Mouse (Mus musculus) lung, postnatal 0 days (tissue): ENCODE data around the gene Gbp5. TPM values are rescaled to one million over a fixed set of nuclear protein-coding genes. Genes with fewer than 3 reads are reported as not detected.
"Not testable (repeated sequence)": the region's sequence is repeated elsewhere in the genome, so short reads cannot be mapped to it uniquely, and the experiment has no call there.

Experiments
- ATAC-seq: fragments of 200-750 bp; cut with Nextera tagmentation; 2 replicates; pipeline ENCODE4 v1.8.0; 2017; ENCODE audit warnings: moderate library complexity
- DNase-seq: peaks from one replicate; pipeline ENCODE4 v3.0.0-alpha.2; 2016; ENCODE audit warnings: low spot score
- H3K27ac ChIP-seq: fragments of 300-500 bp; sonication (generic); 2 replicates; pipeline ENCODE4 v1.5.1; 2014; ENCODE audit warnings: antibody characterized with exemption, mild to moderate bottlenecking, low read length, mixed read lengths
- H3K27me3 ChIP-seq: fragments of 300-500 bp; sonication (generic); replicated peaks from 2 replicates; pipeline ENCODE4 v1.6.1; 2014; ENCODE audit warnings: low read length, mixed read lengths; ENCODE audit not compliant: insufficient read depth
- H3K36me3 ChIP-seq: fragments of 300-500 bp; sonication (generic); 2 replicates; pipeline ENCODE4 v1.6.1; 2014; ENCODE audit warnings: low read length, mixed read lengths; ENCODE audit not compliant: insufficient read depth
- H3K4me1 ChIP-seq: fragments of 300-500 bp; sonication (generic); 2 replicates; pipeline ENCODE4 v1.6.1; 2014; ENCODE audit warnings: antibody characterized with exemption, low read depth, low read length, mixed read lengths; ENCODE audit not compliant: insufficient read depth
- H3K4me2 ChIP-seq: fragments of 300-500 bp; sonication (generic); replicated peaks from 2 replicates; pipeline ENCODE4 v1.6.1; 2014; ENCODE audit warnings: low read depth, mild to moderate bottlenecking, low read length, moderate library complexity, mixed read lengths
- H3K4me3 ChIP-seq: fragments of 300-500 bp; sonication (generic); 2 replicates; pipeline ENCODE4 v1.5.1; 2014; ENCODE audit warnings: low read depth, low read length
- H3K9ac ChIP-seq: fragments of 300-500 bp; sonication (generic); replicated peaks from 2 replicates; pipeline ENCODE4 v1.6.1; 2014; ENCODE audit warnings: low read depth, mild to moderate bottlenecking
- H3K9me3 ChIP-seq: fragments of 300-500 bp; sonication (generic); 2 replicates; pipeline ENCODE4 v1.6.1; 2016; ENCODE audit warnings: low read length, mixed read lengths
- CTCF ChIP-seq: IDR thresholded peaks from 2 replicates; pipeline ENCODE4 v1.5.1; 2016; ENCODE audit warnings: antibody characterized with exemption, mild to moderate bottlenecking
- EP300 ChIP-seq: IDR thresholded peaks from 2 replicates; pipeline ENCODE4 v1.6.1; 2016; ENCODE audit warnings: antibody characterized with exemption, mild to moderate bottlenecking, control low read depth
- WGBS: fragments of 180-500 bp; shearing (Covaris S2); extraction: QIAGEN DNeasy Blood & Tissue Kit; methylation state at CpG from one replicate; pipeline ENCODE4 v1.1.7; 2014; 5-methylcytosine and 5-hydroxymethylcytosine counted together
- polyA plus RNA-seq: library from polyadenylated mRNA; unstranded; fragments of >200 nt; fragmentation: Nextera tagmentation; extraction: Ambion mirVana; gene quantifications from 2 replicates; pipeline ENCODE4 v1.2.1, GENCODE M21; 2015

Gbp5 gene
- polyA plus RNA-seq, 1 experiment from 2014 or later: 0.27 TPM

- Histone ChIP-seq H3K36me3 (no peaks in the 10 kb centered on the region), H3K27ac (no peak overlapping the region), H3K27me3 (no peaks in the 10 kb centered on the region), H3K9me3 (no peaks in the 10 kb centered on the region), H3K4me3 (no peak overlapping the region), H3K4me1 (no peaks in the 10 kb centered on the region), H3K4me2 (no peak overlapping the region), H3K9ac (no peak overlapping the region)
- ATAC-seq (no peak), DNase-seq (peak; percentile 17)
- TF ChIP-seq CTCF (no peak), EP300 (peak; percentile 23; the same call in 1 of the 2 replicates)
- WGBS: 57% methylated on average over 1 of the region's 1 CpGs
These were observed 41.9 kb downstream of the Gbp5 start for GRCm38 (mm10) chr3:142535667-142536066.

- ATAC-seq (no peak), DNase-seq (no peak)
- Histone ChIP-seq H3K27ac (no peak overlapping the region), H3K36me3 (no peaks in the 10 kb centered on the region), H3K4me1 (no peaks in the 10 kb centered on the region), H3K4me2 (no peak overlapping the region), H3K4me3 (no peak overlapping the region), H3K9ac (no peak overlapping the region), H3K27me3 (no peaks in the 10 kb centered on the region), H3K9me3 (no peaks in the 10 kb centered on the region)
- 68% methylated on average over 6 of the region's 6 CpGs for WGBS
- TF ChIP-seq EP300 (no peak), CTCF (no peak)
These were observed 47.6 kb downstream of the Gbp5 start for GRCm38 (mm10) chr3:142541391-142541790.

- not testable (repeated sequence) for H3K4me3 ChIP-seq, H3K27me3 ChIP-seq, H3K4me1 ChIP-seq, H3K36me3 ChIP-seq, H3K27ac ChIP-seq, ATAC-seq, H3K9ac ChIP-seq, DNase-seq, H3K9me3 ChIP-seq, H3K4me2 ChIP-seq
- WGBS: 86% methylated on average over 12 of the region's 12 CpGs
These were observed 49.0 kb downstream of the Gbp5 start for GRCm38 (mm10) chr3:142542776-142543175.

GRCm38 (mm10) chr3:142546690-142547089 lies 52.9 kb downstream of the Gbp5 start:
- ATAC-seq (no peak), DNase-seq (no peak)
- Histone ChIP-seq H3K9me3 (no peaks in the 10 kb centered on the region), H3K27ac (no peak overlapping the region), H3K36me3 (no peaks in the 10 kb centered on the region), H3K4me1 (no peaks in the 10 kb centered on the region), H3K4me3 (no peak overlapping the region), H3K9ac (no peak overlapping the region), H3K4me2 (no peak overlapping the region), H3K27me3 (no peaks in the 10 kb centered on the region)
- 74% methylated on average over 3 of the region's 3 CpGs for WGBS
- TF ChIP-seq CTCF: no peak
- no peak for TF ChIP-seq EP300

GRCm38 (mm10) chr3:142550052-142550676 lies 56.4 kb downstream of the Gbp5 start:
- H3K27me3 ChIP-seq: no peaks in the 10 kb centered on the region
- WGBS: 89% methylated on average over 3 of the region's 3 CpGs
- DNase-seq (no peak), ATAC-seq (no peak)
- TF ChIP-seq EP300: no peak
- TF ChIP-seq CTCF: no peak
- H3K9ac ChIP-seq: no peak overlapping the region
- no peak overlapping the region for H3K4me3 ChIP-seq
- H3K27ac ChIP-seq: no peak overlapping the region
- H3K4me1 ChIP-seq: no peaks in the 10 kb centered on the region
- no peaks in the 10 kb centered on the region for H3K9me3 ChIP-seq
- no peak overlapping the region for H3K4me2 ChIP-seq
- H3K36me3 ChIP-seq: no peaks in the 10 kb centered on the region

GRCm38 (mm10) chr3:142554601-142555000 lies 60.8 kb downstream of the Gbp5 start:
- Histone ChIP-seq H3K4me3 (no peak overlapping the region), H3K9ac (no peak overlapping the region), H3K4me1 (no peaks in the 10 kb centered on the region), H3K27me3 (no peaks in the 10 kb centered on the region), H3K36me3 (no peaks in the 10 kb centered on the region), H3K9me3 (no peaks in the 10 kb centered on the region), H3K4me2 (no peak overlapping the region), H3K27ac (no peak overlapping the region)
- ATAC-seq: no peak
- no peak for TF ChIP-seq CTCF
- TF ChIP-seq EP300: no peak
- DNase-seq: no peak
- 76% methylated on average over 1 of the region's 1 CpGs for WGBS

GRCm38 (mm10) chr3:142555623-142556022 lies 61.8 kb downstream of the Gbp5 start:
- H3K9ac ChIP-seq: no peak overlapping the region
- H3K36me3 ChIP-seq: no peaks in the 10 kb centered on the region
- H3K27me3 ChIP-seq: no peaks in the 10 kb centered on the region
- WGBS: 66% methylated on average over 11 of the region's 11 CpGs
- H3K27ac ChIP-seq: no peak overlapping the region
- no peak overlapping the region for H3K4me2 ChIP-seq
- ATAC-seq (no peak; the same call in 1 of the 2 replicates), DNase-seq (peak; percentile 10)
- no peak overlapping the region for H3K4me3 ChIP-seq
- TF ChIP-seq CTCF (no peak), EP300 (no peak)
- no peaks in the 10 kb centered on the region for H3K4me1 ChIP-seq
- H3K9me3 ChIP-seq: no peaks in the 10 kb centered on the region
